Mouse (Mus musculus) C2C12 (cell line): ENCODE data around the gene AC140267.1. TPM values are rescaled to one million over a fixed set of nuclear protein-coding genes. Genes with fewer than 3 reads are reported as not detected.

Experiments
- H3K27me3 ChIP-seq: one replicate; pipeline ENCODE4 v1.6.1; 2011; ENCODE audit not compliant: control insufficient read depth, insufficient read depth, insufficient read length
- H3K36me3 ChIP-seq: one replicate; pipeline ENCODE4 v1.6.1; 2011; ENCODE audit not compliant: control insufficient read depth, insufficient read depth
- H3K4me3 ChIP-seq: one replicate; pipeline ENCODE4 v1.5.1; 2011; ENCODE audit warnings: mild to moderate bottlenecking, control low read depth; ENCODE audit not compliant: poor library complexity, insufficient read depth, severe bottlenecking
- H3K79me2 ChIP-seq: one replicate; pipeline ENCODE4 v1.6.1; 2011; ENCODE audit not compliant: control insufficient read depth, insufficient read depth
- H3K79me3 ChIP-seq: one replicate; pipeline ENCODE4 v1.6.1; 2011; ENCODE audit warnings: low read depth, control low read depth
- H3ac ChIP-seq: one replicate; pipeline ENCODE3; 2011; ENCODE audit warnings: low read depth; ENCODE audit not compliant: control insufficient read depth, insufficient read length
- CEBPB ChIP-seq: IDR thresholded peaks from one replicate; pipeline ENCODE4 v1.6.1; 2011; ENCODE audit warnings: low read depth, mild to moderate bottlenecking, control low read depth, moderate library complexity
- CTCF ChIP-seq: IDR thresholded peaks from one replicate; pipeline ENCODE4 v1.5.1; 2011; ENCODE audit not compliant: control insufficient read depth, insufficient read depth, insufficient read length
- FOSL1 ChIP-seq: IDR thresholded peaks from one replicate; pipeline ENCODE4 v1.8.0; 2011; ENCODE audit warnings: mild to moderate bottlenecking, low read length; ENCODE audit not compliant: poor library complexity, insufficient read depth, severe bottlenecking
- MAX ChIP-seq: IDR thresholded peaks from one replicate; pipeline ENCODE4 v1.6.1; 2011; ENCODE audit warnings: mild to moderate bottlenecking, control low read depth
- MYOD1 ChIP-seq: IDR thresholded peaks from one replicate; pipeline ENCODE4 v1.6.1; 2011; ENCODE audit warnings: low read depth; ENCODE audit not compliant: control insufficient read depth, insufficient read length
- MYOG ChIP-seq: IDR thresholded peaks from one replicate; pipeline ENCODE4 v1.6.1; 2011; ENCODE audit not compliant: control insufficient read depth, insufficient read length; ENCODE audit errors: extremely low read depth
- USF1 ChIP-seq: IDR thresholded peaks from one replicate; pipeline ENCODE4 v1.6.1; 2011; ENCODE audit warnings: low read depth, mild to moderate bottlenecking, control low read depth, moderate library complexity
- polyA plus RNA-seq: library from polyadenylated mRNA; unstranded; fragments of >200 nt; fragmentation: generic; extraction: Trizol; gene quantifications from one replicate; pipeline ENCODE4 v1.2.1, GENCODE M21; 2012; ENCODE audit warnings: missing spikeins

The AC140267.1 gene
- polyA plus RNA-seq, 1 experiment = not detected

DNA sequence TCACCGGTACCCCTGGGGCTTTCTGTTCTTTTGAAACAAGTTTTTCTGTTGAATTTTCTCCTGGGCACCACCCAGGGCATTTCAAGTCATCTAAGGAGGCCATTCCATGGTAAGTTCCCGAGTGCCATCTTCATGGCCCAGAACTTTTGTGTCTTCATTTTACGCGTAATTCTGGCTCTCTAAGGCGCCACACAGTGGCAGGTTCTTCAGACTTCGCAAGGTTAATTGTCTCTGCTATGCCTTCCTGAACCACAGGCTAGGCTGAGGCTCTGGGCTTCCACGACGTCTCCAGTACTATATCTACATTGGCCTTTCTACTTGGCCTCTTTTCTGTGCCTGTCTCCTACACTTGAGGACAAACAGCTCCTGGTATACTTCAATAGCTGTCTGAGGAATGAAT is 14.6 kb upstream of the AC140267.1 start:
- Histone ChIP-seq H3K79me2 (no peaks in the 10 kb centered on the region), H3K36me3 (no peaks in the 10 kb centered on the region), H3ac (no peak overlapping the region), H3K27me3 (no peaks in the 10 kb centered on the region), H3K79me3 (no peaks in the 10 kb centered on the region), H3K4me3 (no peak overlapping the region)
- TF ChIP-seq FOSL1 = no peak
- no peak for TF ChIP-seq CEBPB
- no peak for TF ChIP-seq MYOG
- no peak for TF ChIP-seq CTCF
- no peak for TF ChIP-seq MAX

DNA sequence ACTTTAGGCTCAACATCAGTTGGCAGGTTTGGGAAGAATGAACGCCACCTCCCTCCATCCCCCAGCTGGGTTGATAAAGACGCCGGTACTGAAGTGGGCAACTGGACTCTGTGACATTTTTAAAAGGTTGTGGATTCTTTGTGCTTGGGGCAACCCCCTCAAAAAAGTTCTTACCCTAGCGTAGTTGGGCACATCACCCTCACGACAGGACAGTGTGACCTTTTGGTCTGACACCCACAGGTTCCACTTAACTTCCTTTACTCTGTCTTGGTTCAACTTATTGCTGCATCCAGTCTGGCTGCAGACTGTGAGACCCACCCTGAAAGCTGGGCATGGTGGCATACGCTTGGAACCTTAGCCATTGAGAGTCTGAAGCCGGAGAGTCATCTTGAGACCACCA is 11.9 kb upstream of the AC140267.1 start:
- H3ac ChIP-seq = no peak overlapping the region
- TF ChIP-seq MYOG (no peak), CEBPB (no peak), MAX (no peak), FOSL1 (no peak), MYOD1 (no peak), CTCF (no peak), USF1 (no peak)
- no peaks in the 10 kb centered on the region for H3K27me3 ChIP-seq
- H3K4me3 ChIP-seq = no peak overlapping the region
- H3K79me3 ChIP-seq = no peaks in the 10 kb centered on the region
- no peaks in the 10 kb centered on the region for H3K79me2 ChIP-seq
- H3K36me3 ChIP-seq = no peaks in the 10 kb centered on the region

DNA sequence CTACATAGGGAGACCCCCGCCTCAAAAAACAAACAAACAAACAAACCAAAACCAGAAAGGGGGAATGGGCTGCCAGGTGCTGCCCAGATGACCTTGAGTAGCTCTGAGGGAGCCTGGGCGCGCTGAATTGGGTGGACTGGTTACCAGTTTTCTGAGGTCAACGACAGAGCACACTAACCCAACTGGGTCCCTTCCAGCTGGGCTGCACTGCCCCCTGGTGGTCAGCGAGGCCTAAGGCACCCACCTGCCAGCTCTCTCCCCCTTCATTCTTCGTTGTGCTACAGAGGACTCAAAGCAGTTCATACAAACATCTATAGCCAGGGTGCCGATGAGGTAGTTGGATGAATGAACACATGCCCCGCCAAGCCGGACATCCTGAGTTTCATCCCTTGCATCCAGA is 10.4 kb upstream of the AC140267.1 start:
- H3ac ChIP-seq = no peak overlapping the region
- no peaks in the 10 kb centered on the region for H3K27me3 ChIP-seq
- H3K79me3 ChIP-seq = no peaks in the 10 kb centered on the region
- no peak for TF ChIP-seq MAX
- TF ChIP-seq CTCF = peak; percentile 89
- H3K4me3 ChIP-seq = no peak overlapping the region
- H3K36me3 ChIP-seq = no peaks in the 10 kb centered on the region
- H3K79me2 ChIP-seq = no peaks in the 10 kb centered on the region

GRCm38 (mm10) chr15:80225796-80226195 is 9.8 kb upstream of the AC140267.1 start:
- H3K4me3 ChIP-seq = no peak overlapping the region
- H3K36me3 ChIP-seq = no peaks in the 10 kb centered on the region

GRCm38 (mm10) chr15:80228071-80228800 is 7.4 kb upstream of the AC140267.1 start:
- no peak overlapping the region for H3K4me3 ChIP-seq
- H3K79me3 ChIP-seq = no peaks in the 10 kb centered on the region
- H3K79me2 ChIP-seq = no peaks in the 10 kb centered on the region
- H3ac ChIP-seq = no peak overlapping the region
- TF ChIP-seq MYOD1 = no peak
- TF ChIP-seq MYOG = no peak
- TF ChIP-seq MAX = no peak
- no peaks in the 10 kb centered on the region for H3K27me3 ChIP-seq
- no peaks in the 10 kb centered on the region for H3K36me3 ChIP-seq

More at GRCm38 (mm10) chr15:80225796-80226195, 9.8 kb upstream of the AC140267.1 start:
- TF ChIP-seq MYOG (no peak), FOSL1 (no peak), USF1 (no peak), CEBPB (no peak), CTCF (no peak), MYOD1 (no peak), MAX (no peak)
- H3K27me3 ChIP-seq = no peaks in the 10 kb centered on the region
- no peaks in the 10 kb centered on the region for H3K79me3 ChIP-seq
- no peaks in the 10 kb centered on the region for H3K79me2 ChIP-seq
- H3ac ChIP-seq = no peak overlapping the region

- Histone ChIP-seq H3ac (no peak overlapping the region), H3K27me3 (no peaks in the 10 kb centered on the region), H3K79me2 (peaks cover 35% of the 10 kb centered on the region), H3K79me3 (peaks cover 29% of the 10 kb centered on the region), H3K4me3 (no peak overlapping the region), H3K36me3 (peaks cover 23% of the 10 kb centered on the region)
- TF ChIP-seq MAX (no peak), FOSL1 (no peak), CTCF (no peak), MYOG (no peak), MYOD1 (no peak), CEBPB (no peak), USF1 (no peak)
These were observed 3.3 kb upstream of the AC140267.1 start for GRCm38 (mm10) chr15:80232331-80232730.
